Mouse (Mus musculus) layer of hippocampus, postnatal 36 days (tissue): ENCODE measurements at regions not wholly inside any gene's neighbourhood (a gene's known extent, or its start where the extent isn't known, plus 50 kb on each side); places are given as distances from the start of the nearest gene placed in this dataset.
"Not testable (repeated sequence)": the region's sequence is repeated elsewhere in the genome, so short reads cannot be mapped to it uniquely, and the experiment has no call there.

ENCODE experiments used
- DNase-seq, 2 experiments: peaks; one replicate each; pipeline ENCODE4 v3.0.0; 2022

DNA sequence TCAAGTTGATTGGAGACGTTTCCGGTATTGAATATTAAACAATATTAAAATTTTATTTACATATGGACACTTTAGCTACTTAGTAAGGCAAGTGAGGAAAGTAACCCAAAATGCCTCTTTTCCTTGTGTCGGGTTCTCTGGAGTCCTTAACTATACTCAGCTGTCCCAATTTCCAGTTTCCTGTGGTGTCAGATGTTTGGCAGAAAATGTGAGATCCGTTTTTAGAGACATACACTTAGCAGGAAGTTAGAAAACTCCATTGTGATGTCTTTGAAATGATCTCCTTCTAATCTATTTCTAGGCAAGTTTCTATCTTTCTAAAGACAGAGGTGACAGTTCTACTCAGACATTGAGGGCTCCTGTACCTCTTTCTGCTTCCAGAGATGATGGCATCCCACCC is 168.9 kb upstream of the Plcxd3 start:
- DNase-seq = no peak

DNA sequence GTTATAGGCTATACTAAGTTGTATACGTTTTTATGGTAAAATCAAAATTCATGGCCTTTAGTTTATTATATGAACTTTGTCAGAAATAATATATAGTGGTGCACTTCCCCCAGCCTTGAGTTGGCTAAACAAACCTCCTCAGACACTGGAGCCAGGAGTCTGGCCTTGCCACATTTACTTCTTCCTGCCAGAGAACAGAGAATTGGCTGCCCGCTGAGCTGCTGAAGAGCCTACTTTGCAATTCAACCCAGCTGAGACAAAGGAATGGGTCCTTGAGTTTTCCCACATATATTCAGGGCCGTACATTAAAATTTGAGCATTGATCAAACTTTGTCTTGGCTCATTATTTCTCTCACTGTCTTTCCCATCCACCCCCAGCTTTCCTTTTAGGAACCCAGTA is 161.9 kb upstream of the Plcxd3 start:
- DNase-seq = no peak

DNA sequence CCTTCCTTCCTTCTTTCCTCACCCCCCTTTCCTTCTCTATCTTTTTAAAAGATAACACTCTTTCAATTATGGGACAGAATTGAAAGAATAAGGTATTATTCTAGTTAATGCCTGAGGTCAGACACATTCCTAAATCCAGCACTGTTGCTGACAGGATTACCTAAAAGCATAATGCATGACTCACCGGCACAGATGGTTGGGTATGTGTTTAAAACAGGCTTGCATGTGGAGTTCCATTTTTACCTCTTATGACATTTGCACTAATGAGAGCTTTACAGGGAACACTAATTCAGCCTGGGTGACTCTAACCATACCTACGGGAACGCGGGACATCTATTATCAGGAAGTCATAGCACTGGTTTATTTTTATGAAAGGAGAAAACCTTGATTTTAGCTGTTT is 156.2 kb upstream of the Plcxd3 start:
- DNase-seq = peak in 1 of 2 experiments; percentile 10

DNA sequence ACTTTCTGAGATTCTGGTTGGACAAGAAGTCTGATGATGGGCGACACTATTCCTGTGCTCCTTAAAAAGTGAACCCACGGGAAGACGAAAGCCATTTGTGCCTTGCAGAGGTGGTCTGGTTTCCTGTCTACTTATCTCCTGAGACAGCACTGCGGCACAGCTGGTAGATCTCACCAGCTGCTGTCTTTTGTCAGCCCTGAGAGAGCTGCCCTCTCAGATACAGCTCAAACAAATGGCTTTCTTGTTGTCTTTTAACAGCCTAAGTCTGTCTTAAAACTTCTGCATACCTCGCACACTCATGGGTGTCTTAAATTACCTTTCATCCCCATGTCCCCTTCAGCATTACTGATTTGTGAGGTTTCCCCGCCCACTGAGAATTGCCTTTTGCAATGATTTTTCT is 147.2 kb upstream of the Plcxd3 start:
- no peak for DNase-seq

DNA sequence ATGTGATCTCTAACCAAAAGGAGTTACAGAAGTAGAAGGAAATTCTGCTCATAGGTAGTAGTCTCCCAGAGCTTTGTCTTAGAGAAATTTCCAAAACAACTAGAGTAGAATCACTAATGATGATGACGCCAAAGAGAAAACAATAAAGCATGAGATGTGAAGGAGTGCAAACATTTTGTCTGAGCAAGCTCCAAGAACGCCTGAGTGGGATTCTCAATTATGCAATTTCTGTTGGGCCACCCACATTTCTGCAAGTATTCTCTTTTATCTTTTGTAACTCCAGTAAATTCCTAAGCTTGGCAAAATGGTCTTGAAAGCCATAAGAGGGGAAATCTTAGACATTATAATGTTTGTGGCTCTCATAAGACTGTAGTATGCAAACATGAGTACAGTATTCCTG is 134.6 kb upstream of the Plcxd3 start:
- DNase-seq = no peak

DNA sequence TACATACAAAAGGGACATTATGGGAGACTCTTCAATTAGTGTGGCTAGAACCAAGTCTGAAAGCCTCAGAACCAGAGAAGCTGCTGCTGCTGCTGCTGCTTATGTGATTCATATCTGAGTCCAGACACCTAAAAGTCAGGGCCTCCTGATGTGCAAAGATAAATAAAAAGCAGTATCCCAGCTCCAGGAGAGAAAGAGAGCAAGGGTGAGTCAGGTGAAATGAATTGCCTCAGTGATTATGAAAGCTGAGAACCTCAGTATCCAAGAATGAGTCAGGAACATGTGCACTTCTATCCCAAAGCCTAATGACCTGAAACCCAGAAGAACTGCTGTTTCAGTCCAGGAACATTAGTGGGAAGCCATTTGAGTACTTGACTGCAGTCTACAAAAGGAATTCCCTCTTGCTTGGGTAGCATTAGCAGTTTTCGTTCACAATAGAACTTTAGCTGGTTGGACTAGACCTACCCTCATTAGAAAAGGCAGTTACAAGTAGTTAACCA is 127.6 kb upstream of the Plcxd3 start:
- DNase-seq = no peak

DNA sequence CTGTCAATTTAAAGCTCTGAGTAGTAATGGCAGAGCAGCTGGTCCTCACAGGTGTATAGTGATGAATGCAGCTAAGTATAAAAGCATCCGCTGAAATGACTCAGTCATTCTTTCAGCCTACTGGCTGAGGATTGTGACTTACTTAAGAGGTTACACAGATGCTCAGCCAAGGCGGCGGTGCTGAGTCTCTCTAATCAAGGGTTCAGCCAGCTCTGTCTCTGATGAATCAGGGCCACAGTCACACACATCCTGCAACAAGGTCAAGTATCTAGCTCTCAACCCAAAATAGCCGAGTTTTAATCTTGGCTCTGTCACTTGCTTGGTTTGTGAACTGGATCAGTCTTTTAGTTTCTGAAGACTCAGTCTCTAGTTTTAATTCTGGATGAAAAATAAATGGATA is 110.7 kb upstream of the Plcxd3 start:
- no peak for DNase-seq

DNA sequence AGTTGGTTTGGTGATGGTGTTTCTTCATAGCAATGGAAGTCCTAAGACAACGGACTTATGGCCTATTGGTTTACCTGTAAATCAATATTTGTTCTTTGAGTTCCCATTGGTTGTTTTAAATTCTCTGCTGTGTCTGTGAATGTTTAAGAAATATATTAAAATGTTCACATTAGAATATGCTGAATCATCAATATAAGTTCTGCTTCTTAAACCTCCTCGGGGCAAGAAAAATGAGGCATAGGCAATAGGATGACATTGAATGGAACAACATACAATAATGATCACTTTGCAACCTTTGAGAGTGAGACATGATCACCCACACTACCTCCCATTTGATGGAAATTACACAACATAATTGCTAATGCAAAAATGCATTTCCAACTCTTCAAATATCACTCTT is 105.5 kb upstream of the Plcxd3 start:
- no peak for DNase-seq

DNA sequence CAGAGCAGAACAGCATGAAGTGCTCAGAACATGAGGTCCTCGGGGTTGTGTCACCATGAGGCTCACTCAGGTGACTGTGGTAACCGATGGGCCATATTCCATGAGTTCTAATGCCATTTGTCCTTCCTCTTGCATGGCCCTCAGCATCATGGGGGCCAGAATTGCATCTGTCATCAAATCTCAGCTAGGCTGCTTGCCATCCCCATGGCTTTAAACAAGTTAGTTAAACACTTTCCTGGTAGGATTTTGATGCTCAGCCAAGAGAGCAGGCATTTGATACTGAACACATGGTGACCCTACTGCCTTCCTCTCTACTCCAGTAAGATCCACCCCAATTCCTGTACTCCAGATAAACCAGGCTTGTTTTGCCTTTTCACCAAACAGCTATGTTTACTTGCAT is 98.3 kb upstream of the Plcxd3 start:
- no peak for DNase-seq

DNA sequence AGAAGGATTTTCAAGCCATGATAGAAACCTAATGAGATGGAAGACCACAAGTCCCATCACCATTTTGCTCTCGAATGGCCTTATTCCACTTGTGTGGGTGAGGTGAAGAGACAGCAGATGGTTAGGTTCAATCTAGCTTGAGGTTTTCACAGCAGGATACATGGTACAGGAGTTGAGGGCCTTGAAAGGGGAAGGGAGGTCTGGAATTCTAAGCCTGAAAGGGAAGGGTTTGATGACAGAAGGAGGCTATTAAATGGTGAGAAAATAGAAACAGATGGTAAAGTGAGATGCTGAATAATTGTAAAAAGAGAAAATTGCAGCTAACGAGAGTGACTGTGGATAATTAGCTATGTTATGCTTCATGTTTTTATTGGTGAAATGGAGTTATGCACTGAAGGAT is 67.8 kb upstream of the Plcxd3 start:
- peak in 1 of 2 experiments; percentile 6 for DNase-seq

DNA sequence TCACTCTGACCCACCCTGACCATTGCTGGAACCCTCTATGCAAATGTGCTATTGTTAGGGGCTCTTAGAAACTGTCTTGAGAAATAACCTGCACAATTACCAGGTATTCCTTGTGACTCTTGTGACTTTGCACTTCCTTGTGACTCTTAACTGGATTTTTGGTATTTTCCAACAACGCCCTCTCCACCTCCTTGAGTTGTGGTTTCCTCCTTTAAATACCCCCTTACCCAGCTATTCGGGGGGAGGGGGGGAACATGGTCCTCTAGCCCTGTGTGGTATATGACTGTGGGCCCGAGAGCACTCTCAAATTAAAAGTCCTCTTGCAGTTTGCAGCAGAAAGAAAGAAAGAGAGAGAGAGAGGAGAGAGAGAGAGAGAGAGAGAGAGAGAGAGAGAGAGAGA is 61.6 kb upstream of the Plcxd3 start:
- not testable (repeated sequence) for DNase-seq

DNA sequence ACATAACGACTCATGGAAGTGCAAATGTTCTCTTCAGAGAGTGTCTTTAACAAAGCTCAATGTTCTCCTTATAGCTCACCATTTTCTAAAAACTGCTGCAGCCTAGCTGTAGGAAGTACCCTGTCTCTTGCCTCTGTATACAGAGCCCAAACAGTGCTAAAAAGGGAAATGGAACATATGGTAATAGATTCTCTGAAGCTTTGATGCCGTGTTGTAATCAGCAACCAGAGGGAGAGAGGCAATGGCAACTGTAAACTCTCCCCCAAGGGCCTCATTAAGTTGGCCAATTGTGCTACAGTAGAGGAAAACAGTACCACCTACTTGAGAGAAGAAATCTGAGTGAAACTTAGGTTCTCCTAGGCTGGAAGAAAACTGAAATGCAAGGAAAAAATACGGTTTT is 59.4 kb upstream of the Plcxd3 start:
- no peak for DNase-seq
